Mouse (Mus musculus): ENCODE data around the gene Gabpa. TPM values are rescaled to one million over a fixed set of nuclear protein-coding genes. Genes with fewer than 3 reads are reported as not detected.

Gene Gabpa
- polyA plus RNA-seq, 1 experiment from 2014 or later, result 21.4 TPM

DNA sequence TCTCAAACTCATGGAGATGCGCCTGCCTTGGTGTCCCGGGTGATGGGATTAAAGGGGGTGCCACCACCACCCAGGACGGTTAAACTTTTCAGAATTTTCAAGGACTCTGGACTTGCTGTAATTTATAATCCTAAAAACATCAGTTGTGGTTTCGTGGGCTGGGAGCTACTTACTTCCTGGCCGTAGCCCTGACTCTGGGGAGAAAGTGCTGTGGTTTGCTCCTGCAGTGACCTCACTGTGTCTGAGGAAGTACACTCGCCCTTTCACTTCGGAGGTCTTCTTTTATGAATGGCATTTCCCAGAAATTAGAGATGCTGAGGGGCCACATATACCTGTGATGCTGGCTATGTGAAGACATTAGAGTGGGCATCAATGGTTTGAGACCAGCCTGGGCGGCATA lies 20.2 kb upstream of the Gabpa start:
- ATAC-seq (ENCODE audit: low FRiP score), result no peak
- 85% methylated on average over 8 of the region's 8 CpGs for WGBS
- H3K9me3 ChIP-seq, result no peaks in the 10 kb centered on the region
- no peak overlapping the region for H3K4me2 ChIP-seq
- peaks cover 27% of the 10 kb centered on the region for H3K36me3 ChIP-seq
- no peaks in the 10 kb centered on the region for H3K27me3 ChIP-seq
- H3K27ac ChIP-seq, result no peak overlapping the region
- H3K4me1 ChIP-seq (replicated peaks), result no peaks in the 10 kb centered on the region
- H3K9ac ChIP-seq, result no peak overlapping the region
- H3K4me3 ChIP-seq, result no peak overlapping the region

DNA sequence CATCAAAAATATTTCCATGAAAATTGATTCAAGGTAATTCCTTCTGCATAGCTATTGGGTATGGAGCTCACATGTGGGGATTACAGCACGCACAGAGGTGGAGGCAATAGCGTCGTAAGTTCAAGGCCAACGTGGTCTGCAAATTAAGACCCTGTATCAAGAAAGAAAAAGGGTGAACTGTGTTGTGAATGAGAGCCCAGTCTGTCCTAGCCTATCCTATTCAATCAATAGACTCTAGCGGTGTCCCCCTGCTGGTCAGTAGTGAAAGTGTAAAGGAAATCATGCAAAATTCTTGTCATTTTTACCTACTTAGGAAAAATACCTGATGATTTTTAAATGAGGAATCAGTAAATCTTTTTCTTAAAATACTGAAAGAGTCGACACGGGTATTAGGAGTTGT lies 17.3 kb upstream of the Gabpa start:
- Histone ChIP-seq H3K27me3 (no peaks in the 10 kb centered on the region), H3K36me3 (peaks cover 26% of the 10 kb centered on the region), H3K4me2 (no peak overlapping the region), H3K4me1 (replicated peaks) (no peaks in the 10 kb centered on the region), H3K9me3 (no peaks in the 10 kb centered on the region), H3K27ac (no peak overlapping the region), H3K9ac (no peak overlapping the region), H3K4me3 (no peak overlapping the region)
- ATAC-seq (ENCODE audit: low FRiP score), result peak; percentile 78; the same call in 1 of the 2 replicates
- WGBS, result 34% methylated on average over 7 of the region's 7 CpGs

DNA sequence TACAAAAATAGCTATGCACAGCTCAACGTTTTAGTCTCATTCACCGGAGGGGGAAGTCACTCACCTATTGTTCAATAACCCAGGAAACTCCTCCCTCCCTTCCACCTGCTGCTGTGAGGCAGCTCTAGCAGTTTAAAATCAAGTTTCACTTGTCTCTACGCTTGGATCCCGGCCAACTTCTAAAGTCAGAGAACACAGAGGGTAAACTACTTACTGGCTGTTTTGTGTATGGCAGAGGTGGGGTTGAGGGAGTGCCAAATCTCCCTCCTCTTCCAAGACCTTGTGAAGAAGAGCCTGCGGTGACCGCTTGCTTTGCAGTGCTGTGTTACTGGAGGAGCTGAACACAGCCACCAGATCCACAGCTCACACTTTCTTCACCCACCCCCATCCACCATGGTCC lies 9.7 kb upstream of the Gabpa start:
- Histone ChIP-seq H3K4me2 (no peak overlapping the region), H3K27me3 (no peaks in the 10 kb centered on the region), H3K9ac (no peak overlapping the region), H3K4me1 (replicated peaks) (no peaks in the 10 kb centered on the region), H3K36me3 (peaks cover 81% of the 10 kb centered on the region), H3K27ac (no peak overlapping the region), H3K9me3 (no peaks in the 10 kb centered on the region), H3K4me3 (no peak overlapping the region)
- no peak for ATAC-seq (ENCODE audit: low FRiP score)
- WGBS, result 66% methylated on average over 6 of the region's 6 CpGs

DNA sequence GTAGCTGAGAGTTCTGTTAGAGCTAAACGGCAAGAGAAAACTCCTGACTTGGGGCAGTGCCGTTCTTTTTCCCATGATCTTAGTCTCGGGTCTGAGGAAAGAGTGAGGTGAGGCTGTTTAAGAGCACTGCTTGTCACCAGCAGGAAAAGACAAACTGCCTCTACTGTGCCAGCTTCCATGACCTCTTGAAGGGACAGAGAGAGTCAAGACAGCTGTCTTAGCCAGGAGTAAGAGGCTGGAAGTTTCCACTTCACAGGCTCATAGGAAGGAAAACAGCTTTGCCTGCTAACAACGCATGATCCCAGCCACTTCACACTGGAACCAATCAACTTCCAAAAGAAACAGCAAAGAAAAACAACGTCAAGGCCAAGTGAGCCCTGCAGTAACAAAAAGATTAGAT lies 3.0 kb upstream of the Gabpa start:
- peaks cover 50% of the 10 kb centered on the region for H3K36me3 ChIP-seq
- ATAC-seq (ENCODE audit: low FRiP score), result no peak
- 89% methylated on average over 5 of the region's 5 CpGs for WGBS

GRCm38 (mm10) chr16:84832736-84833135 lies 2.0 kb upstream of the Gabpa start:
- no peak for ATAC-seq (ENCODE audit: low FRiP score)
- H3K36me3 ChIP-seq, result peaks cover 39% of the 10 kb centered on the region
- H3K9me3 ChIP-seq, result no peaks in the 10 kb centered on the region
- no peaks in the 10 kb centered on the region for H3K27me3 ChIP-seq
- WGBS, result 97% methylated on average over 5 of the region's 5 CpGs
- no peak overlapping the region for H3K9ac ChIP-seq
- no peak overlapping the region for H3K4me3 ChIP-seq
- peaks cover 31% of the 10 kb centered on the region for H3K4me1 ChIP-seq (replicated peaks)
- H3K4me2 ChIP-seq, result no peak overlapping the region
- no peak overlapping the region for H3K27ac ChIP-seq

More for the DNA sequence above, 3.0 kb upstream of the Gabpa start:
- Histone ChIP-seq H3K27me3 (no peaks in the 10 kb centered on the region), H3K4me3 (no peak overlapping the region), H3K9ac (no peak overlapping the region; the same call in 1 of the 2 replicates), H3K4me2 (no peak overlapping the region), H3K9me3 (no peaks in the 10 kb centered on the region), H3K27ac (no peak overlapping the region), H3K4me1 (replicated peaks) (peaks cover 22% of the 10 kb centered on the region)

GRCm38 (mm10) chr16:84834344-84834743 lies 381 bp upstream of the Gabpa start:
- under 1% methylated on average over 22 of the region's 22 CpGs for WGBS
- peak overlapping the region; percentile 80 for H3K4me2 ChIP-seq
- no peaks in the 10 kb centered on the region for H3K27me3 ChIP-seq
- H3K9me3 ChIP-seq, result no peaks in the 10 kb centered on the region
- H3K9ac ChIP-seq, result peak overlapping the region; percentile 96
- peaks cover 31% of the 10 kb centered on the region for H3K4me1 ChIP-seq (replicated peaks)
- peaks cover 28% of the 10 kb centered on the region for H3K36me3 ChIP-seq
- ATAC-seq (ENCODE audit: low FRiP score), result no peak; the same call in 1 of the 2 replicates
- H3K4me3 ChIP-seq, result peak overlapping the region; percentile 96
- H3K27ac ChIP-seq, result peak overlapping the region; percentile 98

DNA sequence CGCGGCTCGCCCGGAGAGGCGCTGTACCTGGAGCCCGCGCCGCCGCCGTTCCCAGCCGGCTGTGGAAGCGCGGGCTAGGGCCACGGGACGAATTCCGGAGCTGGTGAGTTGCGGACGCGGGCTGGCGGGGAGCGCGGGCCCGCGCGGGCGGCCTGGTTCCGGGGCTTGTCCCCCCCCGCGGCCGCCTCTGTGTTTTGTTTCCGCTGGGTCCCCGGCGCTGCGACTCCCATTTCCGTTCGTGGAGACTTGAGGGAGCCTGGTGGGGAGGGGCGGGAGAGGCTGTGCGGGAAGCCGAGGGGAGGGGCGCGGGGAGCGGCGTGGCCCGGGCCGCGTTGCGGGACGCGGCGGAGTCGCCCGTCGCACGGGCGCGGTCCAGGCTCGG lies 707 bp downstream of the Gabpa start, which contains the start of gene Atp5j:
Atp5j (minus strand) TSS at position 185 of the 382 bp plus-strand sequence.
- Histone ChIP-seq H3K9ac (peak within 1 kb of the TSS; percentile 96), H3K4me2 (peak within 1 kb of the TSS; percentile 80), H3K4me1 (replicated peaks) (peaks cover 31% of the 10 kb centered on the region), H3K27ac (peak within 1 kb of the TSS; percentile 98), H3K9me3 (no peaks in the 10 kb centered on the region), H3K4me3 (peak within 1 kb of the TSS; percentile 96), H3K27me3 (no peaks in the 10 kb centered on the region), H3K36me3 (peaks cover 22% of the 10 kb centered on the region)
- ATAC-seq (ENCODE audit: low FRiP score), result peak; percentile 84
- WGBS, result under 1% methylated on average over 49 of the region's 57 CpGs

DNA sequence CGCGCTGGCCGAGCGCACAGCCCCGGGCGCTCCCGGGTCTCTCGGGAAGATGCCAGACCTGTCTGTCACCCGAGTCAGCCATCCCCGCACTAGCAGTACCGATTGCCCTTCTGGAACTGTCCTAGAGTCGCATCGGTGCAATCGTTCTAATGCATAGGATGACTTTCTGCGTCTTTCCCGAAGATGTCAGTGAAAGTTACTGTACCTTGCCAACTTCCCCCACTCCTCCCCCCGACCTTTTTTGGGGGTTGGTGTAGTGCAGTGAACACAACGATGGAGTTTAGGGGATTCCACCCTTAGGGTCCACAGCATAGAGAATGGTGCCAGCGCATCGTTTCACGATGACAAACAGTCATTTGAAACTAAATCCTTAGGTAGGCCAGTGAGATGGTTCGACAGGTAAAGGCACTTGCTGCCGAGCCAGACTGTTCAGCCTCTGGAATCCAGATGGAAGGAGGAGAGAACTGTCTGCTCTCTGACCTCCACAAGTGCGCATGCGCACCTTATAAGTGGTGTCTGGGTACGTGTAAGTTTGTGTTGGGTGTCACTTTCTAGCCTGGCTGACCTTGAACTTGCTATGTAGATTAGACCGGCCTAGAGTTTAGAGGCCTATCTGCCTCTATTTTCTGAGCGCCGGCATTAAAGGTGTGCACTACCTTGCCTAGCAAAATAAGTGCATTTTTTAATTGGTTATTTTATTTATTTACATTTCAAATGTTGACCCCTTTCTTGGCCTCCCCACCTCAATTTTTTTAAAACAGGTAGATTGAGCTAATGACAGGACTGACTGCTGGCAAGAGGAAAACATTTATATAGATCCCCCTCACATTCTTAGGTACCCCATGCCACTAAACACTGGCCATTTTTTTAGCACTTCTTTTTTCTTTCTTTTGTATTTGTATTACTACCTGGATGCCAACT lies 1.4 kb downstream of the Gabpa start:
- peak overlapping the region; percentile 96 for H3K4me3 ChIP-seq
- peaks cover 19% of the 10 kb centered on the region for H3K36me3 ChIP-seq
- H3K9me3 ChIP-seq, result no peaks in the 10 kb centered on the region
- 8% methylated on average over 29 of the region's 29 CpGs for WGBS
- peak overlapping the region; percentile 80 for H3K4me2 ChIP-seq
- H3K27me3 ChIP-seq, result no peaks in the 10 kb centered on the region
- H3K9ac ChIP-seq, result peak overlapping the region; percentile 96
- peaks cover 31% of the 10 kb centered on the region for H3K4me1 ChIP-seq (replicated peaks)
- peak; percentile 16; the same call in 1 of the 2 replicates for ATAC-seq (ENCODE audit: low FRiP score)
- H3K27ac ChIP-seq, result peak overlapping the region; percentile 98

DNA sequence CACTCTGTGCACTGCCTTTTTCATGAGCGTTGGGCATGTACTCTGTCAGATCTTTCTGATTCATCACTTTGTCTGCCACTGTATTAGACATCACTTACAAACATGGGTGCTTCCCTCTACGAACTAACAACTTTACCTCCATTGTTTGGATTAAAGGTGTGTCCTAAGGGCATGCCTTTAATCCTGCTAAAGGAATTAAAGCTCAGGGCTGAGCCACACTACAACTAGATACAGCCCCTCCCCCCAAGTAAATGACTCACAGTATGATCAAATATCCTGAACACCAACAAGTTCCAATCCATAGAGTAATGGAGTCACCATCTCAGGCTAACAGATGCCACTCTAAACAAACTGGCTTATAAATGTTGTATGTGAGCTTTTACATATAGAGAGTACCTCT lies 3.9 kb downstream of the Gabpa start:
- Histone ChIP-seq H3K4me3 (no peak overlapping the region), H3K9ac (no peak overlapping the region), H3K9me3 (no peaks in the 10 kb centered on the region), H3K36me3 (peaks cover 18% of the 10 kb centered on the region), H3K4me2 (no peak overlapping the region), H3K27me3 (no peaks in the 10 kb centered on the region), H3K4me1 (replicated peaks) (peaks cover 24% of the 10 kb centered on the region), H3K27ac (no peak overlapping the region)
- 88% methylated on average over 2 of the region's 2 CpGs for WGBS
- no peak for ATAC-seq (ENCODE audit: low FRiP score)

DNA sequence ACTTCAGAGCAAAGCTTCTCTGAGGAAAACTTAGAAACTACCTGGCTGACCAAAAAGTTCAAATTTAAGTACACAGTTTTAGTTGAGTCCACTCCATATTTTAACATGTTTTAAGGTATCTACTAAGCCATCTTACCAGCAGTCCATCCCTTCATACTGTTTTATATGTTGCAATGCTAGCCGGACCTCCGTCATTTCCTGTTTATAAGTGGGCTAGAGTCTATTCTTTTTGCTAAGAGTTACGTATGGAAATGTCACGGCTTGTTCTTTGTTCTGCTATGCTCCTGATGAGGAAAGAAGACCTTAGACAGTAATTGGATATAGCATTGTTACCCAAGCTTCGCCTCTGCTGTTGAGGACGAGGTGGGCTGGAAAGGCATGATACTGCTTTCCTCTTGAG lies 18.8 kb downstream of the Gabpa start:
- Histone ChIP-seq H3K9me3 (no peaks in the 10 kb centered on the region), H3K4me3 (no peak overlapping the region), H3K9ac (no peak overlapping the region), H3K27me3 (no peaks in the 10 kb centered on the region), H3K27ac (no peak overlapping the region), H3K4me2 (no peak overlapping the region), H3K4me1 (replicated peaks) (no peaks in the 10 kb centered on the region), H3K36me3 (peaks cover 76% of the 10 kb centered on the region)
- 94% methylated on average over 6 of the region's 6 CpGs for WGBS
- ATAC-seq (ENCODE audit: low FRiP score), result no peak

GRCm38 (mm10) chr16:84864656-84865055 lies 29.9 kb downstream of the Gabpa start:
- no peak overlapping the region for H3K4me2 ChIP-seq
- H3K9me3 ChIP-seq, result no peaks in the 10 kb centered on the region
- H3K4me3 ChIP-seq, result no peak overlapping the region
- no peaks in the 10 kb centered on the region for H3K4me1 ChIP-seq (replicated peaks)
- H3K27ac ChIP-seq, result no peak overlapping the region
- no peak for ATAC-seq (ENCODE audit: low FRiP score)
- peaks cover 38% of the 10 kb centered on the region for H3K36me3 ChIP-seq
- 93% methylated on average over 8 of the region's 8 CpGs for whole genome bisulfite sequencing
- H3K9ac ChIP-seq, result no peak overlapping the region
- H3K27me3 ChIP-seq, result no peaks in the 10 kb centered on the region

DNA sequence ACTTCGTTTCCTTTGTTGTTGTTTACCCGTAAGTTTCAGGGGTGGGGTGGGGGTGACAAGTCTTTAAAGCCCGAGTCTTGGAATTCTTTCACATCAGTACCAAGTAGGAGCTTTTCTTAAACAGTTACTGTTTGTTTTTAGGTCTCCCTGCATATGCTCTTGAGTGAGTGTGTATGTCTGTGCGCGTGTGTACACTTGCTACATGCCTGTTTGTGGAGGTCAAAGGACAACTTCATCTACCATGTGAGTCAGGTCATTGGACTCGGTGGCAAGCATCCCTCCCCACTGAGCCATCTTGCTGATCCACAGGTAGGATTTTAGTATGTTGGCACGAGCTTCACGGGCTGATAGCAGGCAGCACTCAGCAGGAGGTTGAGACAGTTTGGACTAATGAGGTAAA lies 39.1 kb downstream of the Gabpa start:
- 81% methylated on average over 8 of the region's 8 CpGs for WGBS
- Histone ChIP-seq H3K9me3 (no peaks in the 10 kb centered on the region), H3K27ac (no peak overlapping the region), H3K4me3 (no peak overlapping the region), H3K36me3 (no peaks in the 10 kb centered on the region), H3K4me2 (no peak overlapping the region), H3K4me1 (replicated peaks) (peaks cover 13% of the 10 kb centered on the region), H3K9ac (no peak overlapping the region), H3K27me3 (no peaks in the 10 kb centered on the region)
- no peak for ATAC-seq (ENCODE audit: low FRiP score)

Measured in hindbrain, embryonic 13.5 days (tissue).